Mouse (Mus musculus): Measurements from ENCODE around the gene Dock1. TPM values are rescaled to one million over a fixed set of nuclear protein-coding genes. Genes with fewer than 3 reads are reported as not detected.

Gene Dock1
- total RNA-seq, 1 experiment = 24.3 TPM

DNA sequence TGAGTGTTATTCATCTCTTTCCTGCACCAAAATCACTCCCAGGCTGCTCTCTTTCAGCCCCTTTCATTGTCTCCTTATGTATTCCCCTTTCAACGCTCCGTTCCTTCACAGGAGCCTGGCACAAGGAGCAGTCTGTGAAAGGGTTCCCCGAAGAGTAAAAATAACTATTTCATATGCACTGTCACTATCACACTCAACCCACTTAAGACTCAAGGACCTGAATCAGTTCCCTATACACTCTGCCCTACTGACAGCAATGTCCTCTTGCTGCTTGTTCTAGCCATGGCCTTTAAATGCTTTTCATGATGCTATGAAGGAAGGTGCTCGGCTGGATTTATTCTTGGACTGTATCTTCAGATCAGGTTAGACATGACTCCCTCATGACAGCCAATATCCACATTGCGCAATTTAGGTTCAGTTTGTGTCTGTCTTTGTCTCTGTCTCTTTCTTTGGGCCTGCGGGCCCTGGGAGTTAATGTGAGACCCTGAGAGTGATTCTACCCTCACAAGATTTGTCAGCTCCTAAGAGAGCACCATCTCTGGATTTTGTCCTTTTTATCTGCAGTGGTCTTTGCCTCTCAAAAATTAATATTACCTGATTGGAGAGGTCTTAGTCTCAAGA, 538.6 kb downstream of the Dock1 start:
- TF ChIP-seq MAFK (IDR thresholded peaks at IDR 0.05; ENCODE audit: insufficient read depth, low read depth, low read length) = no peak
- TF ChIP-seq CHD2 (IDR thresholded peaks at IDR 0.05; ENCODE audit: low read depth, low read length) = no peak
- no peak for TF ChIP-seq ZC3H11A (IDR thresholded peaks at IDR 0.05; ENCODE audit: borderline replicate concordance, low read depth, low read length)
- TF ChIP-seq HCFC1 (IDR thresholded peaks at IDR 0.05; ENCODE audit: borderline replicate concordance, insufficient read depth, low read length) = no peak
- TF ChIP-seq ZNF384 (IDR thresholded peaks at IDR 0.05; ENCODE audit: low read depth, low read length) = no peak
- no peak for DNase-seq (ENCODE audit: low read depth, low spot score)
- Histone ChIP-seq H3K9ac (ENCODE audit: insufficient read depth, low read depth, low read length, poor library complexity, severe bottlenecking) (no peak overlapping the region), H3K27ac (ENCODE audit: insufficient read depth, low read depth, low read length, poor library complexity, severe bottlenecking) (no peak overlapping the region), H3K4me1 (ENCODE audit: control insufficient read depth in 2 of 2, insufficient read depth in 2 of 2, low read length in 2 of 2, poor library complexity in 1 of 2) (no peaks in the 10 kb centered on the region), H3K36me3 (ENCODE audit: control insufficient read depth, insufficient read depth, low read length, poor library complexity, severe bottlenecking) (no peaks in the 10 kb centered on the region), H3K9me3 (ENCODE audit: control insufficient read depth, insufficient read depth, low read depth, low read length) (no peaks in the 10 kb centered on the region), H3K4me3 (ENCODE audit: insufficient read depth in 1 of 2, low read depth in 1 of 2, low read length in 2 of 2, poor library complexity in 1 of 2, severe bottlenecking in 1 of 2) (no peak overlapping the region)
- in situ Hi-C loops (cut with MboI; ENCODE audit: low sequenced_read_pairs in 2 of 2, unreplicated experiment in 2 of 2) = no loop called here

DNA sequence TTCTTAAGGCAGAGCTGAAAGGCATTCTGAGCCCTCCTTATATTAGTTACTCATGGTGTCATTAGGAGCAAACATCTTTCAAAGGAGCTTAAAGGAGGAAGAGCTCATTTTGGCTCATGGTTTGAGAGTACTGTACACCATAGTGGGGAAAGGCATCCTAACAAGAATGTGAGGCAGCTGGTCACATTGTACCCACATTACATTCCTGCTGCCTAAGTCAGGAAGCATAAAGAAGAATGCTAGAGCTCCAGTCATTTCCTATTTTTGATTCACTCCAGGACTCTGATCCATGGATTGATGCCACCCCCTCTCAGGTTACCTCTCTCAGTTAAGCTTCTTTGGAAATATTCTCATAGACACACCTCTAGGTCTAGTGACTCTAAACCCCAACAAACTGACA, 539.8 kb downstream of the Dock1 start:
- no peak overlapping the region for H3K4me3 ChIP-seq (ENCODE audit: insufficient read depth in 1 of 2, low read depth in 1 of 2, low read length in 2 of 2, poor library complexity in 1 of 2, severe bottlenecking in 1 of 2)
- no peak for DNase-seq (ENCODE audit: low read depth, low spot score)

DNA sequence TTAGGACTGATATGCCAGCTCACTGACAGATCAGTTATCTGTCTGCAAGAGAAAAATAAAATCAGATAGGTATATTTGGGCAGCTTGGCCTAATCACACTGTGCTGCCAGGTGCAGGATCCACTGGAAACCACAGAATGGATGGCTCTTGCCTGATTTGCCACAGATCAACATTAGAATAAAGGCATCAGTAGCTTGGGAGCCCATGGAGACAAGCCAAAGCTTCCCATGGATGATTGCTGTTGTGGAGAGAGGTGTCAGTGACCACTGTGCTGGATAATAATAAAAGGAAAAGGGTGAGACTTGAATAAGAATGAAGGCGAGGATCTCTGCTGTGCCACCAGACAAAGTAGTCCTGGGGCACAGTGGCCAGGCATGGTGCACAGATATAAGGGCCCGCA, 540.4 kb downstream of the Dock1 start:
- in situ Hi-C loops (cut with MboI; ENCODE audit: low sequenced_read_pairs in 2 of 2, unreplicated experiment in 2 of 2) = no loop called here
- Histone ChIP-seq H3K9me3 (ENCODE audit: control insufficient read depth, insufficient read depth, low read depth, low read length) (no peaks in the 10 kb centered on the region), H3K36me3 (ENCODE audit: control insufficient read depth, insufficient read depth, low read length, poor library complexity, severe bottlenecking) (no peaks in the 10 kb centered on the region), H3K27ac (ENCODE audit: insufficient read depth, low read depth, low read length, poor library complexity, severe bottlenecking) (no peak overlapping the region), H3K4me1 (ENCODE audit: control insufficient read depth in 2 of 2, insufficient read depth in 2 of 2, low read length in 2 of 2, poor library complexity in 1 of 2) (no peaks in the 10 kb centered on the region), H3K4me3 (ENCODE audit: insufficient read depth in 1 of 2, low read depth in 1 of 2, low read length in 2 of 2, poor library complexity in 1 of 2, severe bottlenecking in 1 of 2) (no peak overlapping the region), H3K9ac (ENCODE audit: insufficient read depth, low read depth, low read length, poor library complexity, severe bottlenecking) (no peak overlapping the region)
- DNase-seq (ENCODE audit: low read depth, low spot score) = no peak
- TF ChIP-seq ZC3H11A (IDR thresholded peaks at IDR 0.05; ENCODE audit: borderline replicate concordance, low read depth, low read length) (no peak), ZNF384 (IDR thresholded peaks at IDR 0.05; ENCODE audit: low read depth, low read length) (no peak), HCFC1 (IDR thresholded peaks at IDR 0.05; ENCODE audit: borderline replicate concordance, insufficient read depth, low read length) (no peak), MAFK (IDR thresholded peaks at IDR 0.05; ENCODE audit: insufficient read depth, low read depth, low read length) (no peak), CHD2 (IDR thresholded peaks at IDR 0.05; ENCODE audit: low read depth, low read length) (no peak)

More for the DNA sequence above, 539.8 kb downstream of the Dock1 start:
- TF ChIP-seq HCFC1 (IDR thresholded peaks at IDR 0.05; ENCODE audit: borderline replicate concordance, insufficient read depth, low read length) = no peak
- no peak for TF ChIP-seq ZC3H11A (IDR thresholded peaks at IDR 0.05; ENCODE audit: borderline replicate concordance, low read depth, low read length)
- TF ChIP-seq CHD2 (IDR thresholded peaks at IDR 0.05; ENCODE audit: low read depth, low read length) = no peak
- TF ChIP-seq MAFK (IDR thresholded peaks at IDR 0.05; ENCODE audit: insufficient read depth, low read depth, low read length) = no peak
- TF ChIP-seq ZNF384 (IDR thresholded peaks at IDR 0.05; ENCODE audit: low read depth, low read length) = no peak
- Histone ChIP-seq H3K27ac (ENCODE audit: insufficient read depth, low read depth, low read length, poor library complexity, severe bottlenecking) (no peak overlapping the region), H3K4me1 (ENCODE audit: control insufficient read depth in 2 of 2, insufficient read depth in 2 of 2, low read length in 2 of 2, poor library complexity in 1 of 2) (no peaks in the 10 kb centered on the region), H3K9me3 (ENCODE audit: control insufficient read depth, insufficient read depth, low read depth, low read length) (no peaks in the 10 kb centered on the region), H3K9ac (ENCODE audit: insufficient read depth, low read depth, low read length, poor library complexity, severe bottlenecking) (no peak overlapping the region), H3K36me3 (ENCODE audit: control insufficient read depth, insufficient read depth, low read length, poor library complexity, severe bottlenecking) (no peaks in the 10 kb centered on the region)
- in situ Hi-C loops (cut with MboI; ENCODE audit: low sequenced_read_pairs in 2 of 2, unreplicated experiment in 2 of 2) = no loop called here

DNA sequence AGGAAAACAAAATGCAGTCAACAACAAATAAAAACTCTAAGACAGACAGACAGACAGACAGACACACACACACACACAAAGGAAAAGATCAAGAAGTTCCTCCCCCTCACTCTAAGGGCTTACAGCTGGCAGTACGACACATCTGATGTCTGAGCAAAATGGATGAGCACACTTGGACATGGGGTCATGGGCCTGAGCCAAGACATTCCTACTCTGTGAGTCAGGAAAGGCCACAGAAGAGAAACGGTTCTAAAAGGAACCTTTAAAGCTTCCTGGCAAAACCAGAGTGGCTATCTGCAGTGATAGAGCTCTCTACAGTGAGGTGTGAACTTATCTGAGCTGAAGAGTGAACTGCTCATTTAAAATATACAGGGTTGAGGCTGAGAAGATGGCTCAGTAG, 542.1 kb downstream of the Dock1 start:
- DNase-seq (ENCODE audit: low read depth, low spot score) = no peak
- Histone ChIP-seq H3K9me3 (ENCODE audit: control insufficient read depth, insufficient read depth, low read depth, low read length) (no peaks in the 10 kb centered on the region), H3K9ac (ENCODE audit: insufficient read depth, low read depth, low read length, poor library complexity, severe bottlenecking) (no peak overlapping the region), H3K27ac (ENCODE audit: insufficient read depth, low read depth, low read length, poor library complexity, severe bottlenecking) (no peak overlapping the region), H3K4me1 (ENCODE audit: control insufficient read depth in 2 of 2, insufficient read depth in 2 of 2, low read length in 2 of 2, poor library complexity in 1 of 2) (no peaks in the 10 kb centered on the region), H3K4me3 (ENCODE audit: insufficient read depth in 1 of 2, low read depth in 1 of 2, low read length in 2 of 2, poor library complexity in 1 of 2, severe bottlenecking in 1 of 2) (no peak overlapping the region), H3K36me3 (ENCODE audit: control insufficient read depth, insufficient read depth, low read length, poor library complexity, severe bottlenecking) (no peaks in the 10 kb centered on the region)
- TF ChIP-seq ZNF384 (IDR thresholded peaks at IDR 0.05; ENCODE audit: low read depth, low read length) (no peak), HCFC1 (IDR thresholded peaks at IDR 0.05; ENCODE audit: borderline replicate concordance, insufficient read depth, low read length) (no peak), ZC3H11A (IDR thresholded peaks at IDR 0.05; ENCODE audit: borderline replicate concordance, low read depth, low read length) (no peak), CHD2 (IDR thresholded peaks at IDR 0.05; ENCODE audit: low read depth, low read length) (no peak), MAFK (IDR thresholded peaks at IDR 0.05; ENCODE audit: insufficient read depth, low read depth, low read length) (no peak)
- in situ Hi-C loops (cut with MboI; ENCODE audit: low sequenced_read_pairs in 2 of 2, unreplicated experiment in 2 of 2) = no loop called here

All from ES-E14 (cell line).